Mouse (Mus musculus) lung, postnatal 14 days (tissue): ENCODE measurements around the gene Olfr958.
A peak's percentile ranks its signal among the peaks of the same experiment; 100 is the strongest.

ENCODE experiments used
- DNase-seq: peaks from one replicate; pipeline ENCODE4 v3.0.0; 2021

The Olfr958 gene

GRCm38 (mm10) chr9:39553946-39554345, at the start of gene Olfr958:
TSS of gene Olfr958 (minus strand) at chr9:39554054.
- no peak for DNase-seq

GRCm38 (mm10) chr9:39603333-39603845, 49.5 kb upstream of the Olfr958 start:
- DNase-seq: no peak

- DNase-seq: no peak
Measured at GRCm38 (mm10) chr9:39602536-39603332, 48.9 kb upstream of the Olfr958 start.

- no peak for DNase-seq
Measured at GRCm38 (mm10) chr9:39577050-39577449, 23.2 kb upstream of the Olfr958 start.

- no peak for DNase-seq
Measured at GRCm38 (mm10) chr9:39575469-39575868, 21.6 kb upstream of the Olfr958 start, which contains the start of gene Olfr959. TSS of gene Olfr959 (minus strand) at chr9:39575569.

GRCm38 (mm10) chr9:39558349-39558647, 4.4 kb upstream of the Olfr958 start:
- no peak for DNase-seq

- no peak for DNase-seq
Measured at GRCm38 (mm10) chr9:39557529-39558348, 3.9 kb upstream of the Olfr958 start.

GRCm38 (mm10) chr9:39550806-39551205, 3.0 kb downstream of the Olfr958 start:
- DNase-seq: no peak

- peak; percentile 2 for DNase-seq
Measured at GRCm38 (mm10) chr9:39523616-39524285, 30.1 kb downstream of the Olfr958 start.

GRCm38 (mm10) chr9:39518595-39518994, 35.3 kb downstream of the Olfr958 start:
- DNase-seq: no peak

- no peak for DNase-seq
Measured at GRCm38 (mm10) chr9:39515531-39515930, 38.3 kb downstream of the Olfr958 start, which contains the start of gene Olfr957. TSS of gene Olfr957 (minus strand) at chr9:39515809.

GRCm38 (mm10) chr9:39509412-39509811, 44.4 kb downstream of the Olfr958 start:
- no peak for DNase-seq

GRCm38 (mm10) chr9:39508998-39509397, 44.9 kb downstream of the Olfr958 start:
- peak; percentile 22 for DNase-seq
